Mouse (Mus musculus) hindbrain, embryonic 12.5 days (tissue): ENCODE measurements around the gene Csmd2. TPM values are rescaled to one million over a fixed set of nuclear protein-coding genes. Genes with fewer than 3 reads are reported as not detected.

Experiments
- ATAC-seq: fragments of 200-750 bp; cut with Nextera tagmentation; 2 replicates; pipeline ENCODE4 v1.8.0; 2017; ENCODE audit warnings: moderate TSS enrichment; ENCODE audit not compliant: low FRiP score
- H3K27ac ChIP-seq: fragments of 300-500 bp; sonication (generic); 2 replicates; pipeline ENCODE4 v1.5.1; 2016; ENCODE audit warnings: mild to moderate bottlenecking
- H3K27me3 ChIP-seq: fragments of 300-500 bp; sonication (generic); 2 replicates; pipeline ENCODE4 v1.6.1; 2016; ENCODE audit warnings: mild to moderate bottlenecking
- H3K36me3 ChIP-seq: fragments of 300-500 bp; sonication (generic); 2 replicates; pipeline ENCODE4 v1.6.1; 2016; ENCODE audit warnings: mild to moderate bottlenecking
- H3K4me1 ChIP-seq: fragments of 300-500 bp; sonication (generic); 2 replicates; pipeline ENCODE4 v1.6.1; 2016
- H3K4me2 ChIP-seq: fragments of 300-500 bp; sonication (generic); replicated peaks from 2 replicates; pipeline ENCODE4 v1.6.1; 2016; ENCODE audit warnings: mild to moderate bottlenecking
- H3K4me3 ChIP-seq: fragments of 300-500 bp; sonication (generic); 2 replicates; pipeline ENCODE4 v1.5.1; 2016; ENCODE audit warnings: mild to moderate bottlenecking
- H3K9ac ChIP-seq: fragments of 300-500 bp; sonication (generic); 2 replicates; pipeline ENCODE4 v1.6.1; 2016; ENCODE audit warnings: mild to moderate bottlenecking, moderate library complexity
- H3K9me3 ChIP-seq: fragments of 300-500 bp; sonication (generic); replicated peaks from 2 replicates; pipeline ENCODE4 v1.6.1; 2016; ENCODE audit warnings: mild to moderate bottlenecking
- WGBS: fragments of 180-500 bp; shearing (Covaris S2); methylation state at CpG from one replicate; pipeline ENCODE4 v1.1.7; 2016; 5-methylcytosine and 5-hydroxymethylcytosine counted together
- polyA plus RNA-seq: library from polyadenylated mRNA; unstranded; fragments of >200 nt; fragmentation: Nextera tagmentation; extraction: Ambion mirVana; gene quantifications from 2 replicates; pipeline ENCODE4 v1.2.1, GENCODE M21; 2016

Csmd2 gene
- polyA plus RNA-seq, 1 experiment from 2014 or later = 5.4 TPM

DNA sequence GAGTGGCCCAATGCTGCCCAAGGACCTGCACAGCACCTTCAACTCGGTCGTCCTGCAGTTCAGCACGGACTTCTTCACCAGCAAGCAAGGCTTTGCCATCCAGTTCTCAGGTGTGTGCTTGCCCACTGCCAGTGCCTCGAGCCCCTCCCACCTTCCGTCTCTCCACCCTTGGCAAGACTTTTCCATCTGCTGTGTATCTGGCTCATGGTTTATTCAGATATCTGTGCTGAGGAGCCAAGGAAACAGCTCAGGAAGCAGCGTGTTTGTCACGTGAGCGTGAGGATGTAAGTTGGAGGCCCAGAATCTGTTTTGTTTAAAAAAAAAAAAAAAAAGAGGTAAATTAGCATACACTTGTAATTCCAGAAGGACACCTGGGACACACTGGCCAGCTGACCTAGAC, 455.1 kb downstream of the Csmd2 start:
- Histone ChIP-seq H3K9me3 (no peaks in the 10 kb centered on the region), H3K36me3 (no peaks in the 10 kb centered on the region), H3K27me3 (no peaks in the 10 kb centered on the region), H3K4me1 (peaks cover 14% of the 10 kb centered on the region), H3K27ac (no peak overlapping the region), H3K4me3 (no peak overlapping the region), H3K9ac (no peak overlapping the region), H3K4me2 (no peak overlapping the region)
- WGBS = 78% methylated on average over 8 of the region's 8 CpGs
- ATAC-seq = no peak

DNA sequence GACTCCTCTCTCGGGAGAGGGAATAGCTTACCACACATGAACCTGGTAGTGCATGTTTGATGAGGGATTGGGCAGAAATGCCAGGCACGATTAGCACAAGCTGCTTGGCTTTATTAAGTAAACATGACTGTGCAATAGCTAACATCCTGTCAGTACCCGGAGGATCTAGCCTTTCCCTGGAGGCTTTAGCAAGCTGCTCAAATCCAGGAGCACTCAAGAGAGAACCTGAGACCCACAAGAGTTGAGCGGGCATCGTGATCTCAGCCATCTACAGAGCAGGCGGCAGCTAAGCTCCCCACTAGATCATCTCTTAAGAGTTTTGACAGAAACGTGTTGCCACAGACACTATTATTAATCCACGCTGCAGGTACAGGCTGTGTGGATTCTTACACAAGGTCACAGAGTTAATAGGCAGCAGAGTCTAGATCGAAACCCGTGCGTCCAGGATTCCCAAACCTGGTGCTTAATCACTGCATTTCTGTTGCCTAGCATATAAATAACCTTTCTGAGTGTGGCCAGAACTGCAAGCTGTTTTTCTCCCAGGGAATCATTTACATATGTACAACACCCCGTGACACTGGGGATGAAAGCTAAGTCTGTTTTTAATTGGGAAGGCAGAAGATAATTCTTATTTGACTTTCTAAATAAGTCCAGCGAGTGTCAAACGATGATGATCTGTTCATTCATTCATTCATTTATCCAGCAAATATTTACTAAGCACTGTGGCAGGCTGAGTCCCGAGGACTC, 458.0 kb downstream of the Csmd2 start:
- Histone ChIP-seq H3K4me3 (no peak overlapping the region), H3K9ac (no peak overlapping the region), H3K36me3 (no peaks in the 10 kb centered on the region), H3K4me2 (no peak overlapping the region), H3K27ac (peak overlapping the region; percentile 17; the same call in 1 of the 2 replicates), H3K27me3 (no peaks in the 10 kb centered on the region), H3K9me3 (no peaks in the 10 kb centered on the region), H3K4me1 (peaks cover 19% of the 10 kb centered on the region)
- WGBS = 49% methylated on average over 15 of the region's 15 CpGs
- no peak for ATAC-seq

DNA sequence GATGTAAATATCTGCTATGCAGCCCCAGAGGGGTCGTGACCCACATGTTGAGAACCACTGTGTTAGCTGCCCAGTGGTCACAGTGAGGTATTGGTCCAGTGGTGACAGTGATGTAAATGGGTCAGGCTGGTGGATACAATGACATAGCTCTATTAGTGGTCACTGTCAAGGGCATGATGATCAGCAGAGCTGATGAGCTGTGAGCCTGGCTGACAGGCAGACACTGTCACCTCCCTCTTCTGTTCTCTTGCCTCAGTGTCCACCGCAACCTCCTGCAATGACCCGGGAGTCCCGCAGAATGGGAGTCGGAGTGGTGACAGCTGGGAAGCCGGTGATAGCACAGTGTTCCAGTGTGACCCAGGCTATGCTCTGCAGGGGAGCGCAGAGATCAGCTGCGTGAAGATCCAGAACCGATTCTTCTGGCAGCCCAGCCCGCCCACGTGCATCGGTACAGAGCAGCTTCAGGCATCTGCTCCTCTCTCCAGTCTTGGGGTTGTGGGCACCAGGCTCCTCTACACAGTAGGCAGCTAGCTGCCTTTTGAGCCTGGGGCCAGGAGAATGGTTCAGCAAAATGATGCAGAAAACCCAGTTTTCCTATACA, 461.3 kb downstream of the Csmd2 start:
- Histone ChIP-seq H3K4me1 (peaks cover 30% of the 10 kb centered on the region), H3K36me3 (no peaks in the 10 kb centered on the region), H3K27ac (no peak overlapping the region), H3K4me3 (no peak overlapping the region), H3K9me3 (no peaks in the 10 kb centered on the region), H3K9ac (no peak overlapping the region), H3K4me2 (no peak overlapping the region), H3K27me3 (no peaks in the 10 kb centered on the region)
- whole genome bisulfite sequencing = 75% methylated on average over 12 of the region's 12 CpGs
- ATAC-seq = no peak

DNA sequence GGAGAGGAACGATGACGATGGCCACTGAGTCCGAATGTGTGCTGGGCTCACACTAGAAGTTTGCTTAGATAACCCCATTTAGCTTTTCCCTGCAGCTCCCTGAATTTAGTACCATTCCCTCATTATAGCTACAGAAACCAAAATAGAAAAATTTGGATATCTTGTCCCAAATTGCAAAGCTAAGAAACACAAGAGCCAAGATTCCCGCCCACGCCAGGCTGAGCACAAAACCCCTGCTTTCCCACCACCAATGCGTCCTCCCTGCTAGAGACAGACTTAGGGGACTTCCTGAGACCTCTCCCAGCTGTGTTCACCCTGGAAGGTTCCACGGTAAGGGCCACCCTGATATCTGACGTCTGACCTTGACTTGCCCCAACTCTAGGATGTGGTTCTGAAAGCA, 462.5 kb downstream of the Csmd2 start:
- Histone ChIP-seq H3K27ac (peak overlapping the region; percentile 79), H3K4me1 (peaks cover 24% of the 10 kb centered on the region), H3K4me3 (no peak overlapping the region), H3K4me2 (no peak overlapping the region), H3K27me3 (no peaks in the 10 kb centered on the region), H3K36me3 (no peaks in the 10 kb centered on the region), H3K9me3 (no peaks in the 10 kb centered on the region), H3K9ac (no peak overlapping the region)
- no peak for ATAC-seq
- WGBS = 91% methylated on average over 8 of the region's 8 CpGs

DNA sequence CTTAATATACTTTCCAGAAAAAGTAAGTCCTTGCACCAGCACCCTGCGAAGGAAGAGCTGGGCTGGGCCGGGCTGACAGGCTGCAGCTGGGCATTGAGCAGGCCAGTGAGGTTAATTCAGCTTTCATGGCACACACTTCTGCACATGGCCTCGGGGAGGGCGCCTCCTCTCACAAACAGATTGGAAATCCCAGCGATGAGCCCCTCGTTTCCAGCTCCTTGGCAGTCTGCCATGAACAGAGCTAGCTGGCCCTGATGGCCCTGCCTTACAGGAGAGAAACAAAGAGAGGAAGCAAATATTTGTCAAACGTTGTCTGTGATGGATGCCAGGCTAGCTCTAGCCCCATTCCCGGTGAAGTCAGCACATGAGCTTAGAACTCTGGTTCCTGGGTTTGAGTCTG, 463.3 kb downstream of the Csmd2 start:
- Histone ChIP-seq H3K4me3 (no peak overlapping the region), H3K4me1 (peaks cover 17% of the 10 kb centered on the region), H3K9ac (peak overlapping the region; percentile 44; the same call in 1 of the 2 replicates), H3K27me3 (no peaks in the 10 kb centered on the region), H3K9me3 (no peaks in the 10 kb centered on the region), H3K4me2 (no peak overlapping the region), H3K36me3 (no peaks in the 10 kb centered on the region), H3K27ac (peak overlapping the region; percentile 79)
- WGBS = 34% methylated on average over 8 of the region's 8 CpGs
- ATAC-seq = peak; percentile 91

DNA sequence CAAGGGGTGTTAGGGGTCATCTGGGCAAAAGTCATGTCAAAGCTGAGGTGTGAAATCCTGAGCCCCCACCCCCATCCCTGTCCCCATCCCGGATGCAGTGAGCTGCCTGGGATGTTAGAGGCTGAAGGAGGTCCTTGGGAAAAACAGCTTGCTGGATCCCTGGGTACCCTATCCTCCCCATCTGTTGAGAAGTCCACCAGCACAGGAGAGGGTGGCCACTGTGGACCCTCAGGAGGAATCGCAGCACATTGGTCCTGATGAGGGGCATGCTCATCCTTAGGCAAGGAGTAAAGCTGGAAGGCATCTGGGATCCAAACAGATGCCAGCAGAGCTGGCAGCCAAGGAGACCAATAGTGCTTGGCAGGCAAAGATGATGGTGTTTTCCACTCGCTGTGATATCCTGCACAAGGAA, 463.7 kb downstream of the Csmd2 start:
- H3K27ac ChIP-seq = peak overlapping the region; percentile 79
- peak; percentile 49; the same call in 1 of the 2 replicates for ATAC-seq

DNA sequence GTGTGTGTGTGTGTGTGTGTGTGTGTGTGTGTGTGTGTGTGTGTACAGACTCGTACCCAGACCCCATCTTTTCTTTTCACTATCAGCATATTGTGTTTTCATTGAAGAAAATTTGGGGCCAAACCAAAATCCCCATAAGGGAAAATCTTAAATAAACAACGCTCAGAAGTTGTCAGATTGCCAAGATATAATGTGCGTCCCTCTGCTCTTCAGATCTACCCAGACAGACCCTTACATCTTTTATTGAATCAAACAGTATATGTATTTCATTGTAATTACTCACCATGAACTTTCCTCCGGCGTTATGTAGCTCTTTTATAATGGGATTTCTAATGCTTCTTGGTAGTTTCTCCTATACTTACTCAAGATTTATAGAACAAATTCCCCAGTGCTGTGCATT, 479.1 kb downstream of the Csmd2 start:
- Histone ChIP-seq H3K27me3 (no peaks in the 10 kb centered on the region), H3K9me3 (no peaks in the 10 kb centered on the region), H3K27ac (no peak overlapping the region), H3K4me1 (no peaks in the 10 kb centered on the region), H3K4me3 (no peak overlapping the region), H3K9ac (no peak overlapping the region), H3K36me3 (no peaks in the 10 kb centered on the region), H3K4me2 (no peak overlapping the region)
- WGBS = 87% methylated on average over 5 of the region's 5 CpGs
- ATAC-seq = no peak

More for the DNA sequence above, 463.7 kb downstream of the Csmd2 start:
- Histone ChIP-seq H3K36me3 (no peaks in the 10 kb centered on the region), H3K9me3 (no peaks in the 10 kb centered on the region), H3K9ac (no peak overlapping the region), H3K4me1 (peaks cover 15% of the 10 kb centered on the region), H3K27me3 (no peaks in the 10 kb centered on the region), H3K4me2 (no peak overlapping the region), H3K4me3 (no peak overlapping the region)
- WGBS = 74% methylated on average over 3 of the region's 3 CpGs

DNA sequence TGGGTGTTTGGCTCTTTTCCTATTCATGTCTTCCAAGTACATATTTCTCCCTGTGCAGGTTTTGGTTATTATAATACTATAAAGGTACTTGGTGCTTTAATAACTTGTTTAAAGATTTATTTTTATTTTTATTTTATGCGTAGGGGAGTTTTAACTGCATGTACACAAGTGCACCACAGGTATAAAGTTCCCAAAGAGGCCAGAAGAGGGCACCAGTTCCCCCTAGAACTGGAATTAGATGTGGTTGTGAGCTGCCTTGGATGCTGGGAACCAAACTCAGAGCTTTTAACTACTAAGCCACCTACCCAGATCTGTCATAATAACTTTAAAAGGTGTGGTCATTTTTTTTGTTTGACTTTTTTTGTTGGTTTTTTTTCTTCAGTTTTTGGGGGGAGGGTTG, 480.4 kb downstream of the Csmd2 start:
- H3K4me1 ChIP-seq = no peaks in the 10 kb centered on the region
- H3K9me3 ChIP-seq = no peaks in the 10 kb centered on the region
- no peaks in the 10 kb centered on the region for H3K27me3 ChIP-seq
- no peak overlapping the region for H3K9ac ChIP-seq
- H3K4me2 ChIP-seq = no peak overlapping the region
- WGBS = 85% methylated on average over 1 of the region's 1 CpGs
- no peak overlapping the region for H3K4me3 ChIP-seq
- H3K27ac ChIP-seq = no peak overlapping the region
- H3K36me3 ChIP-seq = no peaks in the 10 kb centered on the region
- ATAC-seq = no peak

DNA sequence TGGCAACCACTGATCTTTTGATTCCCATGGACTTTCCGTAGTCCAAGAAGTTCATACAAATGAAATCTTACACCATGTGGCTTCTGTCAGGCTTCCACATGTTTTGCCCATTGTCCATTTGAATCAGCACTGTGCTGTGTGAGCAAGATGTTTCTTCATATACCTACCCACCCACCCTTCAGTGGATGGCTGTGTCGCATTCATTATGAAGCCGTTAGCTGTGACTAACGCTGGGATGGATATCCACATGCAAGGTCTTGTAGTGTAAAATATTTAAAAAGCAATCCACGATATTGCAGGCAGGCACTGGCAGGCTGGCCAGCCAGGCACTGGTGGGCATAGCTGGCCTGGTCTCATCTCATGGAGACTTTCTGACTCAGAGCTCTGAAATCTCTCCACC, 488.6 kb downstream of the Csmd2 start:
- WGBS = 75% methylated on average over 5 of the region's 5 CpGs
- Histone ChIP-seq H3K4me2 (no peak overlapping the region), H3K27me3 (no peaks in the 10 kb centered on the region; the same call in 1 of the 2 replicates), H3K9me3 (no peaks in the 10 kb centered on the region), H3K4me3 (no peak overlapping the region), H3K27ac (no peak overlapping the region), H3K36me3 (0 out of 2 replicates have a peak, but pooled peaks cover 5% of the 10 kb centered on the region), H3K9ac (no peak overlapping the region), H3K4me1 (no peaks in the 10 kb centered on the region)
- no peak for ATAC-seq

DNA sequence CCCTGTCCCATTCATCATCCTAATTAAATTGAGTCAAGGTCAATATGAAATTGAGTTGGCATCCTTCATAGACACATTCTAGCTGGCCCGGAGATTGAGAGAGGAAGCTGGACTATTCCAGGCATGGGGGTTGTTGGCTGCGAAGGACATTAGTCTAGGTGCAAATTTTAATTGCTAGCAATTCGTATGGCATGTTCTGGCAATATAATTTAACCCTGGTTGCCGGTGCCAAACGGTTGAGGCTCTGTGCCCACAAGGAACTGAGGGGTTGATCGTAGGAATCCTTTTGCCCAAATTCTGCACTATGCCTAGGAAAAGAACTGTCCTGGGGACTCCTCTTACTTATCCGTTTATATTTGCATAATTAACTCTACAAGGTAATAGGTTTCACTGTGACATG, 496.2 kb downstream of the Csmd2 start:
- H3K36me3 ChIP-seq = 0 out of 2 replicates have a peak, but pooled peaks cover 7% of the 10 kb centered on the region
- no peak overlapping the region for H3K4me3 ChIP-seq
- no peak for ATAC-seq
- no peak overlapping the region for H3K27ac ChIP-seq
- 83% methylated on average over 7 of the region's 7 CpGs for WGBS
- no peaks in the 10 kb centered on the region for H3K9me3 ChIP-seq
- H3K27me3 ChIP-seq = no peaks in the 10 kb centered on the region
- H3K4me1 ChIP-seq = no peaks in the 10 kb centered on the region
- H3K9ac ChIP-seq = no peak overlapping the region
- no peak overlapping the region for H3K4me2 ChIP-seq

DNA sequence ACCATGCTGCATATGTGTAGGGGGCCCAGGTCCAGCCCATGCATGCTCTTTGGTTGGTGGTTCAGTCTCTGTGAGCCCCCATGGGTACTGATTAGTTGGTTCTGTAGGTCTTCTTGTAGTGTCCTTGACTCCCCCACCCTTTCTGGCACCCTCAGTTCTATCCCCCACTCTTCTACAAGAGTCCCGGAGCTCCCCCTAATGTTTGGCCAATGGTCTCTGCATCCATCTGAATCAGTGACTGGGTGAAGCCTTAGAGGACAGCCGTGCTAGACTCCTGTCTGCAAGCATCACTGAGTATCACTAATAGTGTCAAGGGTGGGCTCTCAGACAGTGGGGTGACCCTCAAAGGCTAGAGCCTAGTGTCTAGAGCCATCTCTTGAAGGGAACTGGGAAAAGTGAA, 497.0 kb downstream of the Csmd2 start:
- ATAC-seq = no peak
- WGBS = 80% methylated on average over 2 of the region's 2 CpGs
- no peaks in the 10 kb centered on the region for H3K4me1 ChIP-seq

DNA sequence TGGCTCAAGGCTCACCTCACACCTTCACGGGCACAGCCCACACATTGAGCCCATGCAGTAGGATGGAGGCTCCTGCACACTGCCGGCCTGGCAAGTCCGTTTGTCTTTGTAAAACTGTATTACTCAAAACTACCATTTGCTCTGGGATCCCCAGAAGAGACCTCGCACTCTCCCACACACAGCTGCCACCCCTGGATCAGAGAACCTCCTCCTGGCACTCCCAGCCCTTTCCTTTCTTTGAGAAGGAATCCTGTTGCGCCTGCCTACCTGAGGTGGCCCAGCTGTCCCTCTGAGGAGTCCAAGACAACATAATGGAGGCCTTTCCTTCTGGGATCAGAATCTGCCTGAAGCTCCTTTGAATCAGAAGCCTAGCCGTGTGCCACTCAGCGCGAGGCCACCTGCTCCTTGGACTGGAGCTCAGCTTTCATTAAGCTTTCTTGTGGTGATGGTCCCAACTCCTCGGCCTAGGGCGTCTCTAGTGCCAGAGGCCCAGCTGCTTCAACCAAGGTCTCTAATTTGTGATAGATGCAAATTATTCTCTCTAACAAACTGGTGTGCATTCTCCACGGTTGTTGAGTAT, 502.0 kb downstream of the Csmd2 start:
- H3K9ac ChIP-seq = no peak overlapping the region
- no peak overlapping the region for H3K4me2 ChIP-seq
- no peak overlapping the region for H3K27ac ChIP-seq
- no peaks in the 10 kb centered on the region for H3K9me3 ChIP-seq
- peaks cover 4% of the 10 kb centered on the region for H3K4me1 ChIP-seq
- H3K27me3 ChIP-seq = no peaks in the 10 kb centered on the region
- no peak for ATAC-seq
- peaks cover 12% of the 10 kb centered on the region; the same call in 1 of the 2 replicates for H3K36me3 ChIP-seq
- no peak overlapping the region for H3K4me3 ChIP-seq
- WGBS = 82% methylated on average over 11 of the region's 11 CpGs

More for the DNA sequence above, 497.0 kb downstream of the Csmd2 start:
- no peak overlapping the region for H3K9ac ChIP-seq
- H3K4me3 ChIP-seq = no peak overlapping the region
- H3K27me3 ChIP-seq = no peaks in the 10 kb centered on the region
- no peak overlapping the region for H3K4me2 ChIP-seq
- H3K27ac ChIP-seq = no peak overlapping the region
- H3K9me3 ChIP-seq = no peaks in the 10 kb centered on the region
- 0 out of 2 replicates have a peak, but pooled peaks cover 5% of the 10 kb centered on the region for H3K36me3 ChIP-seq
